Mouse (Mus musculus): ENCODE measurements around the gene Odf3b. TPM values are rescaled to one million over a fixed set of nuclear protein-coding genes. Genes with fewer than 3 reads are reported as not detected.

Gene Odf3b
- polyA plus RNA-seq, 1 experiment = not detected

- Histone ChIP-seq H3K4me3 (ENCODE audit: insufficient read depth, low read depth, low read length) (no peak overlapping the region), H3K27ac (ENCODE audit: insufficient read depth, low read depth, low read length) (no peak overlapping the region), H3K4me1 (ENCODE audit: control insufficient read depth, insufficient read depth, low read length) (no peaks in the 10 kb centered on the region)
- TF ChIP-seq POLR2A (IDR thresholded peaks at IDR 0.05; ENCODE audit: insufficient read depth, low read depth, low read length) (no peak), CTCF (IDR thresholded peaks at IDR 0.05; ENCODE audit: insufficient read depth, low read depth, low read length) (no peak)
- WGBS = 86% methylated on average over 17 of the region's 17 CpGs
Measured at GRCm38 (mm10) chr15:89334774-89335537, 44.1 kb downstream of the Odf3b start.

- WGBS = 91% methylated on average over 7 of the region's 7 CpGs
- no peak within 1 kb of the TSS for H3K27ac ChIP-seq (ENCODE audit: insufficient read depth, low read depth, low read length)
- no peaks in the 10 kb centered on the region for H3K4me1 ChIP-seq (ENCODE audit: control insufficient read depth, insufficient read depth, low read length)
- TF ChIP-seq CTCF (IDR thresholded peaks at IDR 0.05; ENCODE audit: insufficient read depth, low read depth, low read length) (no peak), POLR2A (IDR thresholded peaks at IDR 0.05; ENCODE audit: insufficient read depth, low read depth, low read length) (no peak)
- no peak within 1 kb of the TSS for H3K4me3 ChIP-seq (ENCODE audit: insufficient read depth, low read depth, low read length)
Measured at GRCm38 (mm10) chr15:89334271-89334670, 44.8 kb downstream of the Odf3b start, which contains the start of gene Miox. Gene Miox (plus strand): TSS chr15:89334398.

Other genes with a start within 250 kb of the Odf3b start
- gene Mapk12, start 238.6 kb downstream of the Odf3b start, polyA plus RNA-seq (2012; ENCODE audit: insufficient read depth, insufficient read length, low replicate concordance, missing spikeins) = not detected in 2 replicates
- gene Mapk11, start 229.7 kb downstream of the Odf3b start, polyA plus RNA-seq (2012; ENCODE audit: insufficient read depth, insufficient read length, low replicate concordance, missing spikeins) = not detected in 2 replicates
- gene Plxnb2, start 198.5 kb downstream of the Odf3b start, polyA plus RNA-seq (2012; ENCODE audit: insufficient read depth, insufficient read length, low replicate concordance, missing spikeins) = 46.6 TPM in 1 of 2 replicates, not detected in the other
- gene Dennd6b, start 182.8 kb downstream of the Odf3b start, polyA plus RNA-seq (2012; ENCODE audit: insufficient read depth, insufficient read length, low replicate concordance, missing spikeins) = not detected in 2 replicates
- gene Ppp6r2, start 167.7 kb downstream of the Odf3b start, polyA plus RNA-seq (2012; ENCODE audit: insufficient read depth, insufficient read length, low replicate concordance, missing spikeins) = not detected in 2 replicates
- gene Sbf1, start 64.0 kb downstream of the Odf3b start, polyA plus RNA-seq (2012; ENCODE audit: insufficient read depth, insufficient read length, low replicate concordance, missing spikeins) = 913 TPM in 1 of 2 replicates, not detected in the other
- not detected in 2 replicates for gene Adm2, start 56.6 kb downstream of the Odf3b start, polyA plus RNA-seq (2012; ENCODE audit: insufficient read depth, insufficient read length, low replicate concordance, missing spikeins)
- not detected in 2 replicates for gene Miox, start 44.9 kb downstream of the Odf3b start, polyA plus RNA-seq (2012; ENCODE audit: insufficient read depth, insufficient read length, low replicate concordance, missing spikeins)
- gene Lmf2, start 23.6 kb downstream of the Odf3b start, polyA plus RNA-seq (2012; ENCODE audit: insufficient read depth, insufficient read length, low replicate concordance, missing spikeins) = not detected in 2 replicates
- gene Ncaph2, start 23.6 kb downstream of the Odf3b start, polyA plus RNA-seq (2012; ENCODE audit: insufficient read depth, insufficient read length, low replicate concordance, missing spikeins) = not detected in 2 replicates
- not detected in 2 replicates for gene Sco2, start 5.4 kb downstream of the Odf3b start, polyA plus RNA-seq (2012; ENCODE audit: insufficient read depth, insufficient read length, low replicate concordance, missing spikeins)
- gene Tymp, start 2.2 kb downstream of the Odf3b start, polyA plus RNA-seq (2012; ENCODE audit: insufficient read depth, insufficient read length, low replicate concordance, missing spikeins) = not detected in 2 replicates
- gene Klhdc7b, start 5.6 kb upstream of the Odf3b start, polyA plus RNA-seq (2012; ENCODE audit: insufficient read depth, insufficient read length, low replicate concordance, missing spikeins) = not detected in 2 replicates
- gene Syce3, start 31.2 kb upstream of the Odf3b start, polyA plus RNA-seq (2012; ENCODE audit: insufficient read depth, insufficient read length, low replicate concordance, missing spikeins) = not detected in 2 replicates
- gene Cpt1b, start 46.6 kb upstream of the Odf3b start, polyA plus RNA-seq (2012; ENCODE audit: insufficient read depth, insufficient read length, low replicate concordance, missing spikeins) = not detected in 2 replicates
- not detected in 2 replicates for gene C730034F03Rik, start 50.3 kb upstream of the Odf3b start, polyA plus RNA-seq (2012; ENCODE audit: insufficient read depth, insufficient read length, low replicate concordance, missing spikeins)
- not detected in 2 replicates for gene Gm44502, start 50.4 kb upstream of the Odf3b start, polyA plus RNA-seq (2012; ENCODE audit: insufficient read depth, insufficient read length, low replicate concordance, missing spikeins)
- gene Chkb, start 50.6 kb upstream of the Odf3b start, polyA plus RNA-seq (2012; ENCODE audit: insufficient read depth, insufficient read length, low replicate concordance, missing spikeins) = not detected in 2 replicates
- not detected in 2 replicates for gene Mapk8ip2, start 74.6 kb upstream of the Odf3b start, polyA plus RNA-seq (2012; ENCODE audit: insufficient read depth, insufficient read length, low replicate concordance, missing spikeins)
- gene Arsa, start 98.1 kb upstream of the Odf3b start, polyA plus RNA-seq (2012; ENCODE audit: insufficient read depth, insufficient read length, low replicate concordance, missing spikeins) = not detected in 2 replicates
- gene Shank3, start 120.3 kb upstream of the Odf3b start, polyA plus RNA-seq (2012; ENCODE audit: insufficient read depth, insufficient read length, low replicate concordance, missing spikeins) = not detected in 2 replicates
- not detected in 2 replicates for gene Acr, start 189.0 kb upstream of the Odf3b start, polyA plus RNA-seq (2012; ENCODE audit: insufficient read depth, insufficient read length, low replicate concordance, missing spikeins)
- not detected in 2 replicates for gene Rabl2, start 212.6 kb upstream of the Odf3b start, polyA plus RNA-seq (2012; ENCODE audit: insufficient read depth, insufficient read length, low replicate concordance, missing spikeins)